Mouse (Mus musculus) midbrain, embryonic 15.5 days (tissue): Measurements from ENCODE around the gene Gm33543. TPM values are rescaled to one million over a fixed set of nuclear protein-coding genes. Genes with fewer than 3 reads are reported as not detected.

ENCODE experiments used
- ATAC-seq: fragments of 200-750 bp; cut with Nextera tagmentation; replicated peaks from 2 replicates; pipeline ENCODE4 v1.8.0; 2017; ENCODE audit warnings: moderate TSS enrichment
- H3K27ac ChIP-seq: fragments of 300-500 bp; sonication (generic); 2 replicates; pipeline ENCODE4 v1.5.1; 2015; ENCODE audit warnings: mild to moderate bottlenecking, inconsistent platforms
- H3K27me3 ChIP-seq: fragments of 300-500 bp; sonication (generic); replicated peaks from 2 replicates; pipeline ENCODE4 v1.6.1; 2015; ENCODE audit warnings: inconsistent platforms
- H3K36me3 ChIP-seq: fragments of 300-500 bp; sonication (generic); replicated peaks from 2 replicates; pipeline ENCODE4 v1.6.1; 2015; ENCODE audit warnings: inconsistent platforms
- H3K4me1 ChIP-seq: fragments of 300-500 bp; sonication (generic); 2 replicates; pipeline ENCODE4 v1.6.1; 2015; ENCODE audit warnings: inconsistent platforms
- H3K4me2 ChIP-seq: fragments of 300-500 bp; sonication (generic); 2 replicates; pipeline ENCODE4 v1.6.1; 2015; ENCODE audit warnings: inconsistent platforms, mild to moderate bottlenecking, moderate library complexity
- H3K4me3 ChIP-seq: fragments of 300-500 bp; sonication (generic); 2 replicates; pipeline ENCODE4 v1.5.1; 2015; ENCODE audit warnings: mild to moderate bottlenecking, inconsistent platforms
- H3K9ac ChIP-seq: fragments of 300-500 bp; sonication (generic); 2 replicates; pipeline ENCODE4 v1.6.1; 2015; ENCODE audit warnings: mild to moderate bottlenecking, inconsistent platforms
- H3K9me3 ChIP-seq: fragments of 300-500 bp; sonication (generic); 2 replicates; pipeline ENCODE4 v1.6.1; 2016; ENCODE audit warnings: inconsistent platforms
- WGBS: fragments of 180-500 bp; shearing (Covaris S2); methylation state at CpG from one replicate; pipeline ENCODE4 v1.1.7; 2015; ENCODE audit warnings: mixed read lengths; 5-methylcytosine and 5-hydroxymethylcytosine counted together
- polyA plus RNA-seq: library from polyadenylated mRNA; unstranded; fragments of >200 nt; fragmentation: Nextera tagmentation; extraction: Ambion mirVana; gene quantifications from 2 replicates; pipeline ENCODE4 v1.2.1, GENCODE M21; 2015

Gene Gm33543
- not detected in 2 replicates for polyA plus RNA-seq

DNA sequence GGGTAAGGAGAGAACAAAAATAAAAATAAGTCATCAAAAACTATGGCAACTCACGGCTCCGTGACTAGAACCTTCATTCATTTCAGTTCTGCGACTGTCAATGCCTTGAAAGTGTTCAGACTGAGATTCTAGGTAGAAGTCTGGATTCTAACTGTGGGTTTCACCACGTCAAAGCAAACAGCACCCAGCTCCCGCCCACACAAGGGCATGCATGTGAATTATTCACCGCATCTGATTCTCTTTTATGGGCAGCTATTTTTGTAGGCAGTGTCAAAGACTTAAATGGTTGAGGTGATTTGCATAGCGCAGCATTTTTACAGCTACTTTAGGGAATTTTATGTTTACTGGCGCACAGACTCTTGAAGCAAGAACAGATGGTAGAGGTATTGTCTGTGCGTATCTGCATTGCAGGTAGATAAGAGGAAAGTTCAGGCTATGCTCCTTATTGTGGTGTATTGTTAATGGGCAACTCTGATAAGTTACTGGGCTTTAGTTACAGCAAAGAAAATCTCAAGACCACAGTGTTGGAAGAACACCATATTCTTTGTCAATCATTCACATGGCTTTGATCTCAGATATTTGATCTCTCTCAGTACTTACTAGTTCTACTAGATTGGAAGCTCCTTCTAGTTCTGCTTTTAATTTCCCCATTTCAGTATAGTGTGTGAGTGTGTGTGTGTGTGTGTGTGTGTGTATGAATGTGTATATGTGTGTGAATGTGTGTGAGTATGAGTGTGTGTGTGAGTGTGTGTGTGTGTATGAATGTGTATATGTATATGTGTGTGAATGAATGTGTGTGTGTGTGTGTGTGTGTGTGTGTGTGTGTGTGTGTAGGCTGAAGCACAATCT lies at the start of gene Gm33543:
Gm33543 (minus strand) TSS at position 142 of the 849 bp plus-strand sequence.
- Histone ChIP-seq H3K4me1 (no peaks in the 10 kb centered on the region), H3K27ac (no peak within 1 kb of the TSS), H3K36me3 (no peaks in the 10 kb centered on the region), H3K4me3 (no peak within 1 kb of the TSS), H3K4me2 (no peak within 1 kb of the TSS), H3K9me3 (no peaks in the 10 kb centered on the region), H3K27me3 (no peaks in the 10 kb centered on the region), H3K9ac (no peak within 1 kb of the TSS)
- WGBS: 78% methylated on average over 9 of the region's 9 CpGs
- no peak for ATAC-seq

DNA sequence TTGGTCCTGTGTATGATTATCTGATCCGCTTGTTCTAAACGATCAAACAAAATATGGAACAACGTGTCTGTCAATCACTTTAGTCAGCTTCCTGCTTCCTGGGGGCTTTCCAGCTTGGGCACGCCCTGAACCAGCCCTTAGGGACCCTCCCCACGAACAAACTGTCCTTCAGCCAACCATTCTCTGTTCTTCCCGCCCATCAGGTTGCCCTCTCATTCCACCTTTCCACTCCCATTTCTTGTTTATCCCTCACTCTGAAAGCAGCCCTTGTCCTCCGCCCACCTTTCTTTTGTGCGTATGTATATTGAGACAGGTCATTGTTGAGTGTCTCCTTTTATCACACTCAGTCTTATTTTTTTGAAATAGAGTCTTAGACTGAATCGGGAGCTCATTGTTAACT lies 49.4 kb upstream of the Gm33543 start:
- Histone ChIP-seq H3K4me2 (no peak overlapping the region), H3K27ac (no peak overlapping the region), H3K27me3 (no peaks in the 10 kb centered on the region), H3K36me3 (no peaks in the 10 kb centered on the region), H3K4me3 (no peak overlapping the region), H3K4me1 (peaks cover 3% of the 10 kb centered on the region; the same call in 1 of the 2 replicates), H3K9me3 (no peaks in the 10 kb centered on the region), H3K9ac (no peak overlapping the region)
- no peak for ATAC-seq
- 81% methylated on average over 9 of the region's 9 CpGs for WGBS

DNA sequence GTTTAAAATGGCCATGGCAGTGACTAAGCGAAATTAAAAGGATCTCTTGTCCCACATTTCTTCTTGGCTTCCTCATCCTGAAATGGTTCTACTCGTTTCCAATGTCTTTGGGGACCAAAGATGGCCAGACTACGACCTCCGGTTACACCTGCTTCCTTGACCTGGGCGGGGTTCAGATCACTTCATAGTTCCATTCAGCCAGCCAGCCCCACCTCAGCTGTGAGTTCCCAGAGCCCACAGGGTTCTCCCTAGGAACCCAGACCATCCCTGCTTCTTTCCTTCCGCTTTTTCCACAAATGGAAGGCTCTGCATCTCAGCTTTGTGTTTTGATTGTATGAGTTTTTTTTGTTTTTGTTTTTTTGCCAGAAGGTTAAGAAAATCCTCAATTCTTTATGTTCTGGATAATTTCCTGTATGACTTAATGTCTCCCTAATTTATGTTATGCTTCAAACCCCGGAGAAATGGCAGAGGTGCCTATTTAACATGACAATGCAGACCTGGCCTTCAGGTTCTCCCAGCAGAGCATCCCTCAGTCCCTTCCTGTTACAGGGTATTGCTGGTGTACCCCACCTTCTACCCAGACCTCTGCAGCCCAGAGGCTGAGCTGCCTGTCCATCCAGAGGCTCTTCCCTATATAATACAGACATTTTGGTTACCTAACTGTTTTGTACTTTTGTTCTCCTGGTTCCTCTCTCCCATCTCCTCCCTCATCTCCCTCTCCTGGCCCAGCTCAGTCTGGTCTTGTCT lies 48.7 kb upstream of the Gm33543 start:
- no peaks in the 10 kb centered on the region for H3K9me3 ChIP-seq
- H3K27me3 ChIP-seq: no peaks in the 10 kb centered on the region
- H3K4me2 ChIP-seq: no peak overlapping the region
- no peak overlapping the region for H3K9ac ChIP-seq
- no peak overlapping the region for H3K27ac ChIP-seq
- peaks cover 3% of the 10 kb centered on the region; the same call in 1 of the 2 replicates for H3K4me1 ChIP-seq
- 79% methylated on average over 7 of the region's 7 CpGs for WGBS
- H3K36me3 ChIP-seq: no peaks in the 10 kb centered on the region
- H3K4me3 ChIP-seq: no peak overlapping the region
- no peak for ATAC-seq

DNA sequence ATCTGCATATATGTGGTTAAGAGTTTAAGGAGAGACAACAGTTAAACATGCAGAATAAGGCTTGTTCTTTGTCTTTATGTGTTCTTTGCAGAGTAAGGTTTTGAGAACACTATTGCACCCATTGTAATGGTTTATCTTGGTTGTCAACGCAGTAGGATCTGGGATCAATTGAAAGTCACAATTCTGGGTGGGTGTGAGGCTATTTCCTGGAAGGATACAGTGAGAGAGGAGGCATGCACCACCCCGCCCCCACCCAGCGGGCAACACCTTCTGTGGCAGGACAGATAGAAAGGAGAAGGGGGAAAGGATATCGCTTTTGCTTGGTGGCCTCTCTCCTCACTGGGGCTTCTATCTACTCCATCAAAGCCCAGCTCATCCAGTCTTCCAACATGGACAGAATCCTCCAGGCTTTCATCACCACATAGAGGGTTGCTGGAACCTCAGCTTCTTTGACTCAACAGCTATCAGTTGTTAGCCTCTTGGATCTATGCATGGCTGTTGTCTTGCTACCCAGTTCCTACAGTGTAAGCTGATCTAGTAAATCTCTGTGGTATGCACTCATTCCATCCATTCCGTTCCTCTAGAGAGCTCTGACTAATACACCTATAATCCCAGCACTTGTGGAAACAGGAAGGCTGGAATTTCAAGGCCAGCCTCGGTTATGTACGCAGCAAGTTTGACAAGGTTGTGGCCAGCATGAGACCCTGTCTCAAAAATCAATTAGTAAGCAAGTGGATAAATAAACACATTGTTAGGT lies 41.2 kb upstream of the Gm33543 start:
- H3K4me1 ChIP-seq: no peaks in the 10 kb centered on the region
- H3K27ac ChIP-seq: no peak overlapping the region
- H3K27me3 ChIP-seq: no peaks in the 10 kb centered on the region
- H3K4me3 ChIP-seq: no peak overlapping the region
- H3K4me2 ChIP-seq: no peak overlapping the region
- WGBS: 81% methylated on average over 7 of the region's 7 CpGs
- H3K9me3 ChIP-seq: no peaks in the 10 kb centered on the region
- no peak overlapping the region for H3K9ac ChIP-seq
- no peak for ATAC-seq
- H3K36me3 ChIP-seq: no peaks in the 10 kb centered on the region

DNA sequence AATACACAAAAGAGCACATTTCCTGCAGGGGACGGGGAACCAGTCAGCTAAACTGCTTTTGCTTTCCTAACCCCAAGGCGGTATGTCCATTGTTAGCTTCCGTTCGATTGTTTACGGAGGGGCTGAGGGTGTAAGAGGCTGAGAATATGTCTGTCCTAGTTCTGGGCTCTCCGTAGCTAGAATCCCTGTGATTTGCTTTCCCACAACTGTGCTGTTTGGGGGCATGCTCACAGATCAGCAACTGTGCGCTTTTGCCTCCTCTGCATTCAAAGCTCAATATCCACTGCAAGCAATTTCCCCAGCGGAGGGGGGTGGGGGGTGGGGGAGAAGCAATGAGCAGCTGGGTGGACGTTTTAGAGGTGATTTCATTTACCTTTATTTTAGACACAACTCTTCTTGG lies 39.3 kb upstream of the Gm33543 start:
- 56% methylated on average over 9 of the region's 9 CpGs for WGBS
- Histone ChIP-seq H3K27me3 (no peaks in the 10 kb centered on the region), H3K4me1 (no peaks in the 10 kb centered on the region), H3K27ac (no peak overlapping the region), H3K9me3 (no peaks in the 10 kb centered on the region), H3K36me3 (no peaks in the 10 kb centered on the region), H3K4me2 (no peak overlapping the region), H3K4me3 (no peak overlapping the region), H3K9ac (no peak overlapping the region)
- no peak for ATAC-seq

DNA sequence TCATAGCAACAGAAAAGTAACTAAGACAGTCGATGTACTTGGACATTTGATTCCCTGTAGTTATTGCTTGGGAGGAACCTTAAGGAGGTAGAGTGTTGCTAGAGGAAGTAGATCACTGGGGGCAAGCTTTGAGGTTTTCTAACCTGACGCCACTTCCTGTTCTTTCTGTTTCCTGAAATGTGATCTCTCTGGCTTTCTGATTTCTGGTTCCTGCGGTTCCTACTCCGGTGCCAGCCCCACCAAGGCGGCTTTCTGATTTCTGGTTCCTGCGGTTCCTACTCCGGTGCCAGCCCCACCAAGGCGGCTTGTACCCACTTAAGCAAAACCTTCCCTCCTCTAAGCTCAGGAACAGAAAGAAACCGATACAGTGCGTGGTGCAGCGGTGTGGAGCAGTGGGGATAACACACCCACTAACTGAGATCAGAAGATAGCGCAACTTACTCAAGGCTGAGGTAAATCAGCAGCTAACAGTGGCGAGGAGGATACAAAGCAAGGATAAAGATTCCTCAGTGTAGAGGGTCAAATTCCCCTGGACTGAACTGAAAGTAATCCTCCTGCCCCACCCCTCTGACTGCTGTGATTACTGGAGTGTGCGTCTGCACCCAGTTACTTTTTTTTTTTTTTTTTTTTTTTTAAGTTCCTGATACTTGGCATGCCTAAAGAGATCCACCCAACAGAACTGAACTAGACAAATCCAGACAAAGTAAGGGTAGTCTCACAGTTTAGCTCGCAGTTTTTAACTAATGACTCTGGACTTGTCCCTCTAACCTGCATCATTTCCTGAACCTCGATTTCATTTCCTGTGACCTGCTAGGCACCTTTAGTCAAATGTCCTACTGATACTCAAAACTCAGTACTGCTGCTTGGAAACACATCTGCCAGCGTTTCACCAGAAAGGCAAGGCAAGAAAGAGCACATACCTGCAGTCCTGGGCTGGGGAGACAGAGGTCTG lies 37.5 kb upstream of the Gm33543 start:
- WGBS: 87% methylated on average over 17 of the region's 17 CpGs
- ATAC-seq: no peak

DNA sequence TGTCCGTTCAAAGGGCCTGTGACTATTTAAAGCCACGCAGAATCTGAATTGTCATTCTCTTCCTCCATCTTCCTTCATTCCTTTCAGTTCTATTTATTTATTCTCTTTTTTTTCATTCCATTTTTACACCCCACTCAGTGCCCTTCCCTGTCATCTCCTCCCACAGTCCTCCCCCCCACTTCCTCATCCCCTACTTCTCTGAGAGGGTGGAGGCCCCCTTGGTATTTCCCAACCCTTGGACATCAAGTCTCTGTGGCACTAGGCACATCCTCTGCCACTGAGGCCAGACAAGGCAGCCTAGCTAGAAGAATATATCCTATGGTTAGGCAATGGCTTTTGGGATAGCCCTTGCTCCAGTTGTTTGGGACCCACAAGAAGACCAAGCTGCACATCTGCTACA lies 28.1 kb upstream of the Gm33543 start:
- Histone ChIP-seq H3K4me2 (no peak overlapping the region), H3K27me3 (no peaks in the 10 kb centered on the region), H3K9me3 (no peaks in the 10 kb centered on the region), H3K36me3 (no peaks in the 10 kb centered on the region), H3K9ac (no peak overlapping the region), H3K4me1 (no peaks in the 10 kb centered on the region), H3K27ac (no peak overlapping the region), H3K4me3 (no peak overlapping the region)
- ATAC-seq: no peak
- 95% methylated on average over 2 of the region's 2 CpGs for WGBS

More for the DNA sequence above, 37.5 kb upstream of the Gm33543 start:
- no peak overlapping the region for H3K4me3 ChIP-seq
- H3K4me1 ChIP-seq: no peaks in the 10 kb centered on the region
- no peak overlapping the region for H3K27ac ChIP-seq
- no peaks in the 10 kb centered on the region for H3K9me3 ChIP-seq
- H3K36me3 ChIP-seq: no peaks in the 10 kb centered on the region
- H3K4me2 ChIP-seq: no peak overlapping the region
- no peaks in the 10 kb centered on the region for H3K27me3 ChIP-seq
- no peak overlapping the region for H3K9ac ChIP-seq

DNA sequence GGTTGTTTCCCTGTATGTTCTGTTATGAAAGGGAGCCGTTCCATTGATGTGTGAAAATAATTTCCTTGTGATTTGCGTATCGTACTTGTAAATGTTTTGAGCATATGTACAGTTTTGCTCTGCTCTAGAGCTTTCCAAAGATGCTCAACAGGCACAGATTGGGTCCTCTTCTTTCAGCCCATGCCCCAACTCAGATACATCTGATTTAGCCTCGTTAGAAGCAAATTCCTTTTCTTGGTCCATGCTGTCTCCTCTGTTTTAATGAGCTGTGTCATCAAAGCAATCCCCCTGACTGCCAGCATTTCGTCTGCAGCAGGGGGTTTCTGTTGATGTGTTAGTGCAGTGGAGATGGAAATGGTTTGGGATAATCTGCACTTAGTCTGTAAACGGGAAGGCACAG lies 25.6 kb upstream of the Gm33543 start:
- Histone ChIP-seq H3K9me3 (no peaks in the 10 kb centered on the region), H3K27ac (0 out of 2 replicates have a peak overlapping the region, but pooled peaks have one; percentile 12), H3K36me3 (no peaks in the 10 kb centered on the region), H3K4me3 (no peak overlapping the region), H3K4me2 (no peak overlapping the region), H3K27me3 (no peaks in the 10 kb centered on the region), H3K9ac (no peak overlapping the region), H3K4me1 (no peaks in the 10 kb centered on the region)
- no peak for ATAC-seq
- WGBS: 53% methylated on average over 6 of the region's 6 CpGs

DNA sequence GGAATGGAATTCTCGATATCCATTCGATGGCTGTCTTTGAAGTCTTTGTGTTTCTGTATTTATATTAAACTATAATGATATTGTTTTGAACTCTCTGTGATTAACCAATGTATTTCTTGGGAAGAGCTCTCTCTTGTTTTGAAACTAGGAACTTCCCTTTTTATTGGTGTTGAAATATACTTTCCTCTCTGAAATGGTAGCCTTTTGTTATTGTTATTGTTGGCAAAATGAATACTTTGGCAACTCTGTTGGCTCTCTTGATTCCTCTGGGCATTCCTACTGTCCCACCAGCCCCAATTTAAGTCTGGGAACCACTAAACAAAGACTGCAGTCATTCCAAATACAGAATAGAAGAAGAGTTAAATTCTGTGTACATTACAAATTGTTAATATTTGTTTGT lies 24.9 kb upstream of the Gm33543 start:
- no peaks in the 10 kb centered on the region for H3K36me3 ChIP-seq
- WGBS: 84% methylated on average over 2 of the region's 2 CpGs
- H3K9me3 ChIP-seq: no peaks in the 10 kb centered on the region
- no peaks in the 10 kb centered on the region for H3K27me3 ChIP-seq
- H3K9ac ChIP-seq: no peak overlapping the region
- no peak overlapping the region for H3K4me3 ChIP-seq
- no peak overlapping the region for H3K27ac ChIP-seq
- H3K4me1 ChIP-seq: no peaks in the 10 kb centered on the region
- no peak for ATAC-seq
- no peak overlapping the region for H3K4me2 ChIP-seq

DNA sequence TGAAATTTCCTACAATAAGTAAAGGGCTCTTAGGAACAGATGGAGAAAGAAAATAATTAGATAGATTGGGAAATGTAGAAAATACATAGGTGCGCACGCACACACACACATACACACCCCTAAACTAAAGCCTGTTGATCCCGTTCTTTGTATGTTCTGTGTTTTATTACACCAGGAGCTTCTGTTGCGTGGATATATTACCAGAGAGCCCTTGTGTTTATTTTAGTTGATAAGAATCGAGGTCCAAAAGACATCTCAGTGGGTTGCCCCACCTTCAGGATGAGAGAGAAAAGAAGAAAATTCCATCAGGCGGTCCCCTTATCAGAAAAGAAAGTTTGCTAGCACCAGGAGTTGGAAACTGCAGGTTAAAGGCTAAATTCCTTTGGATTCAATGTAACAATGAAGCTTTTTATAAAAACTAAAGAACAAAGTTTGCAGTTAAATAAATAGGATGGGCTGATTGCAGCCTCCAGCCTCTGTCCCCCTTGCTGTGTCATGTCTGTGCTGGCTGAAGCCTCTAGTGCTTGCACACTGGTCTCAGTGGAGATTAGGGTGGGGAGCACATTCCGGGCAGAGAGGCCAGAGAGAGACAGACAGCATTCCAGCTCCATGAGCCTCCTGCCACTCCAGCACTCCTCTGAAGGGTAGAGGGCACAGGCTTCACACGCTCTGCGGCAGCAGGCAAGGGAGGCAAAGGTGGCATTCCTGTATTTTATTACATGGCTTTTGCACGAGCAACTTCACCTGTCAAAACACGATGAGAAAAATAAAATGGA lies 21.8 kb upstream of the Gm33543 start:
- no peak overlapping the region for H3K4me2 ChIP-seq
- H3K36me3 ChIP-seq: no peaks in the 10 kb centered on the region
- H3K27ac ChIP-seq: no peak overlapping the region
- no peaks in the 10 kb centered on the region for H3K4me1 ChIP-seq
- no peaks in the 10 kb centered on the region for H3K9me3 ChIP-seq
- 62% methylated on average over 11 of the region's 11 CpGs for WGBS
- no peak for ATAC-seq
- no peaks in the 10 kb centered on the region for H3K27me3 ChIP-seq
- no peak overlapping the region for H3K4me3 ChIP-seq
- H3K9ac ChIP-seq: no peak overlapping the region

DNA sequence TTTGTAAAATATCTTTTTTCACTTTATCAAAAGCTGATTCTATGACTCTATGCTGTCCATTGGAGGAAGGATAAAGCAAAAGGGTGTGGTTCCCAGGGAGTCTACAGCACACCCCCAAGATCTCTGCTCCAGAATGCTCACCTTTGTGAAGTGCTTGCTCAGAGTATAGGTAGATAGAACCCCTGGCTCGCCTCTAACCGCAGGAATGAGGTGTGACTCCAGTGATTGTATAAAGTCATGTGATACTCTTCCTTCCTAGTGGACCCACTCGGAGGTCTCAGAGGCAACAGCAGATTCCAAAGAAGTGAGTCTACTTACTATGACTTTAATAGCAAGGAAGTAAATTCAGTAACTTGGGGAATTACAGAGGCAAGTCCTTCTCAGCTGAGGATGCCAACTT lies 19.9 kb upstream of the Gm33543 start:
- Histone ChIP-seq H3K4me2 (no peak overlapping the region), H3K9ac (no peak overlapping the region), H3K27me3 (no peaks in the 10 kb centered on the region), H3K4me3 (no peak overlapping the region), H3K4me1 (no peaks in the 10 kb centered on the region), H3K27ac (no peak overlapping the region), H3K36me3 (no peaks in the 10 kb centered on the region), H3K9me3 (no peaks in the 10 kb centered on the region)
- WGBS: 79% methylated on average over 3 of the region's 3 CpGs
- no peak for ATAC-seq
